Mouse (Mus musculus) hindbrain, embryonic 10.5 days (tissue): ENCODE data around the gene Dennd1b. TPM values are rescaled to one million over a fixed set of nuclear protein-coding genes. Genes with fewer than 3 reads are reported as not detected.

Experiments used
- DNase-seq: peaks from one replicate; pipeline ENCODE4 v3.0.0-alpha.2; 2017; ENCODE audit warnings: low spot score
- H3K27ac ChIP-seq: fragments of 300-500 bp; sonication (generic); 2 replicates; pipeline ENCODE4 v1.5.1; 2016; ENCODE audit warnings: mild to moderate bottlenecking, moderate library complexity
- H3K27me3 ChIP-seq: fragments of 300-500 bp; sonication (generic); 2 replicates; pipeline ENCODE4 v1.6.1; 2016; ENCODE audit warnings: mild to moderate bottlenecking; ENCODE audit not compliant: poor library complexity, insufficient read depth, severe bottlenecking
- H3K36me3 ChIP-seq: fragments of 300-500 bp; sonication (generic); 2 replicates; pipeline ENCODE4 v1.6.1; 2016; ENCODE audit warnings: mild to moderate bottlenecking, moderate library complexity
- H3K4me1 ChIP-seq: fragments of 300-500 bp; sonication (generic); replicated peaks from 2 replicates; pipeline ENCODE4 v1.6.1; 2016; ENCODE audit warnings: mild to moderate bottlenecking
- H3K4me3 ChIP-seq: fragments of 300-500 bp; sonication (generic); 2 replicates; pipeline ENCODE4 v1.5.1; 2016; ENCODE audit warnings: mild to moderate bottlenecking, moderate library complexity
- H3K9me3 ChIP-seq: fragments of 300-500 bp; sonication (generic); 2 replicates; pipeline ENCODE4 v1.6.1; 2016; ENCODE audit warnings: mild to moderate bottlenecking, moderate library complexity
- WGBS: fragments of 180-500 bp; shearing (Covaris S2); methylation state at CpG from one replicate; pipeline ENCODE4 v1.1.7; 2016; 5-methylcytosine and 5-hydroxymethylcytosine counted together
- polyA plus RNA-seq: library from polyadenylated mRNA; unstranded; fragments of >200 nt; fragmentation: Nextera tagmentation; extraction: Ambion mirVana; gene quantifications from 2 replicates; pipeline ENCODE4 v1.2.1, GENCODE M21; 2016

The Dennd1b gene
- polyA plus RNA-seq, 1 experiment from 2014 or later = 9.2 TPM

DNA sequence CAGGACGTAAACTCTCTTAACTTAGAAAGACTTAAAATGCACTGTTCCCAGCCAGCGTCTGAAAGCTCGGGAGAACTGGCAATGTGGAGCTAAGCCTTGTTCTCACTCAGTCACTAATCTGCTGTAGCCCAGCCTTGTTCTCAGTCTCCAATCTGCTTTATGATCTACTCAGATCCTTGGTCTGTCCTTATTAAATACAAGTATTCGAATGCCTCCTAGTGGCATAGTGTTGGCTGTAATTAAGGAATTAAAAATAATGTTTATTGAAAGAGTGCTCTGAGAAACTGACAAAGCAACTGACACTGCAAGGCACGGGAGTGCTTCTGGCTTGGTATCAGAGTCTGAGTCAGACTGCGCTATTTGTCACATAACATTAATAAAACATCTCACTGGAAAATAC is 116.3 kb downstream of the Dennd1b start:
- Histone ChIP-seq H3K27me3 (no peaks in the 10 kb centered on the region), H3K4me3 (no peak overlapping the region), H3K36me3 (no peaks in the 10 kb centered on the region), H3K4me1 (no peaks in the 10 kb centered on the region), H3K27ac (no peak overlapping the region), H3K9me3 (no peaks in the 10 kb centered on the region)
- no peak for DNase-seq
- 89% methylated on average over 6 of the region's 6 CpGs for WGBS

DNA sequence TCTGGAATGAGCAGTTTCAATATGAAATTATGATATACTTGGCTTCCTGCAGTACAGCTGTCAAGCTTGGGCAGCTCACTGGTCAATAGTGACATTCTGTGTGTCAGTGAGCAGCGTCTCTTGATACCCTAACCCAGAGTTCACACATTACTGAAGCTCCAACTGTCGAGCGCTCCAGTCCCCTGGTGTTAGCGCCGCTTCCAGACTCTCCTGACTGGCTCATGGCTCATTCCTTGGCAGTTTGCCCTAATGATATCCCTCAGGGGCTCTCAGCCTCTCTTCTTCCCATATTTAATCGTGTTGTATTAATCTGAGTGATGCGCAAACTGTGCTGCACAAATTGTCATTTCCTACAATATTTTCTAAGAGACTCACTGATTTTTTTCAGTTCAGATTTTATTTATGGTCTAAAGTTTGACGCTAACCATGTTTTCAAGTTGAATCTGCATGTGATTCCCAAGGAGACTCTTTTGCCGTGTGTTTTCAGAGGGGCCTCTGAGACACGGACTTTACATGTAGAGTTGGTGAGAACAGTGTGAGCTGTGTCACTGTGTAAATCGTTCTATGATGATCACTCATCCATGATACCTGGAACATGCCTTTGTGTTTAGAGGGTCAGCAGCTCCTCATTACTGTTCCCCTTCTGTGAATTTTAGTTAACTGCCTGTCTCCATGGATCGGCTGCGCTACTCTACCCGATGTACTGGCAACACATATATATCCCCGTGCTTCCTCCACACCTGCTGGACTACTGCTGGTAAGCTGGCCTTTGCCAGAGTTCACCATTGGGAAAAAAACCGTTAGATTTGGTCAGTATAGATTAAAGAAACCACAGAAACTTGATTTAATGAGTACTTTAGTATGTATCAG is 117.5 kb downstream of the Dennd1b start:
- no peak overlapping the region for H3K4me3 ChIP-seq
- H3K27ac ChIP-seq = no peak overlapping the region
- DNase-seq = peak; percentile 7
- no peaks in the 10 kb centered on the region for H3K27me3 ChIP-seq
- H3K4me1 ChIP-seq = no peaks in the 10 kb centered on the region
- H3K36me3 ChIP-seq = no peaks in the 10 kb centered on the region
- H3K9me3 ChIP-seq = no peaks in the 10 kb centered on the region
- 80% methylated on average over 16 of the region's 16 CpGs for WGBS

DNA sequence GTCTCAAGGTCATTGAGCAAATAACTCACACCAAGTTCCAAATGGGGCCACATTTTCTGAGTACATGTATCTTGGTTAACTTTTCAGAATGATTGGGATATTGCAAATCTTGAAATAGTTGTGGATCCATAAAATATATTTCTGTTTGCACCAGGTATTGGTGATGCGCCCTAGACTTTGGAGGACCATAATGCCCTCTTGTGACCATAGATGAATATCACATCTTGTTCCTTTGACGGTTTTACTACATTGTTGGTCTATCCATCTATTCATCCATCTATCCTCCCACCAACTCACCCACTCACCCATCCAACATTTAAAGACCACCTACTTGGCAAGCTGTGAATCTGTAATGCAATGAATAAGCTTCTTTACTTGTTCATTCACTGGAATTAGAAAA is 120.1 kb downstream of the Dennd1b start:
- no peaks in the 10 kb centered on the region for H3K27me3 ChIP-seq
- H3K27ac ChIP-seq = no peak overlapping the region
- H3K36me3 ChIP-seq = no peaks in the 10 kb centered on the region
- H3K9me3 ChIP-seq = no peaks in the 10 kb centered on the region
- H3K4me3 ChIP-seq = no peak overlapping the region
- no peak for DNase-seq
- no peaks in the 10 kb centered on the region for H3K4me1 ChIP-seq
- 68% methylated on average over 2 of the region's 2 CpGs for WGBS

DNA sequence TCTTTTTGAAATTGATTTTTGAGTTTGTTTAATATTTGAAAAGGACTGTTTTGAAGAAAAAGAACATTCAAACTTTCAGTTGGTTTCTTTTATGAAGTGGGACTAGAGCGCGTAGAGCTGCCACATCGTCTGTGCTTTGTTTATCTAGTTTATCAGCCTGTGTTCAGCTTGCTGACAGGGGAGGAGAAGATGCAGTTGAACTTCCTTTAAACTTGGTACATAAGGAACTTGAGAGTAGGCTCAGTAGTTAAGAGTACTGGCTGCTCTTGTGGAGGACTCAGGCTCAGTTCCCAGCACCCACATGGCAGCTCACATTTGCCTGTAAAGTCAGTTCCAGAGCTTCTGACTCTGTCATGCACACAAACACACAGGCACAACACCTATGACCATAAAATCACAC is 124.3 kb downstream of the Dennd1b start:
- H3K4me1 ChIP-seq = no peaks in the 10 kb centered on the region
- no peaks in the 10 kb centered on the region for H3K27me3 ChIP-seq
- WGBS = 96% methylated on average over 3 of the region's 3 CpGs
- no peak overlapping the region for H3K27ac ChIP-seq
- no peak for DNase-seq
- H3K9me3 ChIP-seq = no peaks in the 10 kb centered on the region
- no peaks in the 10 kb centered on the region for H3K36me3 ChIP-seq
- no peak overlapping the region for H3K4me3 ChIP-seq

DNA sequence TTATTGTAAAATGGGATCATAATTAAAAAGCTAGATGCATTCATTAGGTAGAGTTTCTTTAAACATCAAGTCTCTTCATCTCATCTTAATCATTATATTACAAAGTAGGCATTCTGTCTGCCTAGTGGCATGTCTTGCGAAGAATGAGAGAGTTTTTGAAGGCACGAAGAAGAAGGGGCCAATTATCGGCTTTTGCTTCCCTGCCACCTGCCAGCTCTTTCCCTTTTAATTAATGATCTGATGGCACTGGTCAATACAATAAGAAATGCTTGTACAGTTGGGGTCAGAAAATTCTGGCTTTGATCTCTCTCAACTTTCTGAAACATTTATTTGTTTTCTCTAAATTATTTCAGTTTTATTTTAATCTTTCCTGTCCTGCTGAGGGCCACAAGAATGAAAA is 127.5 kb downstream of the Dennd1b start:
- H3K4me3 ChIP-seq = no peak overlapping the region
- no peak overlapping the region for H3K27ac ChIP-seq
- H3K4me1 ChIP-seq = no peaks in the 10 kb centered on the region
- DNase-seq = no peak
- no peaks in the 10 kb centered on the region for H3K27me3 ChIP-seq
- WGBS = 83% methylated on average over 3 of the region's 3 CpGs
- no peaks in the 10 kb centered on the region for H3K9me3 ChIP-seq
- H3K36me3 ChIP-seq = no peaks in the 10 kb centered on the region

DNA sequence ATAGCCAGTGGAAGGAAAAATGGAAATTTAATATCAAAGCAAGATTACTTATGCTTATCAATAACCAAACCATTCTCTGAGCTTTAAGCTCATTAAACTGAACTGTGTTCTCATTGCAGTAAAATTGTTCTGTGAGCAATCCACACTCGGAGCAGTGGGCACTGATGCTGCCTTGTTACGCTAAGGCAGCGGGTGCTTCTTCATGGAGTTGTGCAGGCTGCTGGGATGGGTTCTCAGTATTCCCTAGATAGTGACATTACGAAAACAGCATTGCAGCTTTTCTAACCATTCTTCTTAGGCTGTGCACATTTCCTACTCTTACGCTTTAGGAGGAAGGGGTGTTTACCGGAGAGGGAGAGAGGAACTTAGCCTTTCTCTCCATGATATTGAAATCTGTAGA is 128.5 kb downstream of the Dennd1b start:
- no peak for DNase-seq
- no peak overlapping the region for H3K27ac ChIP-seq

DNA sequence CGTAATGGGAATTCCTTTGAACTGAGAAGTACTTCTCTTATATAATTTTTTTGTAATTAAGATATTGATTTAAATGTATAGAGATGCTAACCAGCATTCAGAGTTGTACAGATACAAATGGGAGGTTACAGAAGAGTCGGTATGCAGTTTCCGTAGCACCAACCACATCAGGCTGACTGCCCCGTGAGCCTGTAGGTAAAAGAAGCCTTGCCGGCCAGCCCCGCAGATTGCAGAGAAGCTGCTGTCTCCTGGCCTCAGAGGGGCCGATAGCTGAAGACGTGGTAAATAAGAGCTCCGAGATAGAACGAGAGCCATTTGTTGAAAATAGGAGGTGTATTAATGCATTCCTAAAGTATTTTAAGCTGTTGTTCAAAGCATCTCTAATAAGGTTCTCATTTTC is 128.9 kb downstream of the Dennd1b start:
- Histone ChIP-seq H3K27ac (no peak overlapping the region), H3K4me1 (no peaks in the 10 kb centered on the region), H3K4me3 (no peak overlapping the region), H3K9me3 (no peaks in the 10 kb centered on the region), H3K36me3 (no peaks in the 10 kb centered on the region), H3K27me3 (no peaks in the 10 kb centered on the region)
- 79% methylated on average over 10 of the region's 10 CpGs for WGBS
- no peak for DNase-seq

More for the DNA sequence above, 128.5 kb downstream of the Dennd1b start:
- Histone ChIP-seq H3K4me3 (no peak overlapping the region), H3K36me3 (no peaks in the 10 kb centered on the region), H3K9me3 (no peaks in the 10 kb centered on the region), H3K4me1 (no peaks in the 10 kb centered on the region), H3K27me3 (no peaks in the 10 kb centered on the region)
- WGBS = 90% methylated on average over 6 of the region's 6 CpGs

DNA sequence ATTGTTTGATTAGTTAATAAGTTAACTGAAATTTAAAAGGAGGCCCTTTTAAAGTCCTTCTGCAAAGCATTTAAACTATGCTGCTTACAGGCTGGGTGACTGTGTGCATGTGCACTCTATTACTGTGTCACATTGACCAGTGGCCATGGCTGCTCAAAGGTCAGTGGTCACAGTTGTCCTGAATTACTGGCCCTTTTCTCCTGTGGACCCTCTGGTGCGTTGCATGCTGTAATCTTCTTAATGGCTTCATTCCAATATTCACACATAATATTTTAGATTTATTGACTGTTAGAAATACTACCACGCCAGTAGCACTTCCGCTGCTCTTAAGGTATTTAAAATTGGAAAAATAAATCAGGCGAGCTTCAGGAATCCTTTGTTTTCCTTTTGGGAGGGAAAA is 129.5 kb downstream of the Dennd1b start:
- H3K27ac ChIP-seq = no peak overlapping the region
- H3K36me3 ChIP-seq = no peaks in the 10 kb centered on the region
- H3K4me1 ChIP-seq = no peaks in the 10 kb centered on the region
- WGBS = 73% methylated on average over 4 of the region's 4 CpGs
- no peaks in the 10 kb centered on the region for H3K9me3 ChIP-seq
- no peak for DNase-seq
- no peaks in the 10 kb centered on the region for H3K27me3 ChIP-seq
- H3K4me3 ChIP-seq = no peak overlapping the region

DNA sequence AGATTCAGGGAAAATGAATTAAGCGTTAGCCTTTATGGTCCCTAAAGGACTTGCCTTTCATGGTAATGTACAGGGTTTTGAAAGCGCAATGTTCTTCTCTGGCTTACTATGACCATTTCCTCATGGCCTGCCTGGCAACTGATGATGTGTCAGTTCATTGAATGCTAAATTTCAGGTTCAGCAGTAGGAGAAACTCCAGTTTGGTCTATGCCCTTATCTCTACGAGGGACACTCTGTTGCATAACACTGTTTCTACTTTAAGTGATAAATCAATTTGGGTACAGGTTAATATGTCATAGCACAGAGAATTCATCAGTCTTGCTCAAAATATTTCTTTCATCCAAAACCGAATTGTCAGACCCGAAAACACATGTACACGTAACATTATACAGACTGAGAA is 133.1 kb downstream of the Dennd1b start:
- no peaks in the 10 kb centered on the region for H3K9me3 ChIP-seq
- no peaks in the 10 kb centered on the region for H3K36me3 ChIP-seq
- WGBS = 91% methylated on average over 6 of the region's 6 CpGs
- no peak for DNase-seq
- no peak overlapping the region for H3K4me3 ChIP-seq
- no peak overlapping the region for H3K27ac ChIP-seq
- H3K4me1 ChIP-seq = no peaks in the 10 kb centered on the region
- H3K27me3 ChIP-seq = no peaks in the 10 kb centered on the region

DNA sequence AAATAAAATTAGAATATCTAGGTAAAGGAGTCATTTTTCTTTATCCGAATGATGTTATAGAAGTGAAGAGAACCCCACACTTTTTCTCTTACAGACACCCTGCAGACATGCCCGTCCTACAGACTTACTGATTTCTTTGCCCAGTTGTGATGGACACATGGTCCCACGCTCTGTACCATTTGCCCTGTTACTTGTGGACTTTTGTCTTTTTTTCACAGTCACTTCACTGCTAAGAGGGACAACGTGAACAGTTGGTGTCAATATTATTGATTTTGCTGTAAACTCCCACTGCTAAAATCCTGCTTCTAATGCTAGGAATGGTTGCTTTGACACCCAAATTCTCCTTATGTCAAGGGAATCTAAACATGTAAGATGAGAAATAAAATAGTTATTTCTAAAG is 134.9 kb downstream of the Dennd1b start:
- DNase-seq = no peak
- Histone ChIP-seq H3K27me3 (no peaks in the 10 kb centered on the region), H3K4me1 (no peaks in the 10 kb centered on the region), H3K36me3 (peaks cover 12% of the 10 kb centered on the region), H3K4me3 (no peak overlapping the region), H3K27ac (no peak overlapping the region), H3K9me3 (no peaks in the 10 kb centered on the region)
- 86% methylated on average over 4 of the region's 4 CpGs for WGBS

DNA sequence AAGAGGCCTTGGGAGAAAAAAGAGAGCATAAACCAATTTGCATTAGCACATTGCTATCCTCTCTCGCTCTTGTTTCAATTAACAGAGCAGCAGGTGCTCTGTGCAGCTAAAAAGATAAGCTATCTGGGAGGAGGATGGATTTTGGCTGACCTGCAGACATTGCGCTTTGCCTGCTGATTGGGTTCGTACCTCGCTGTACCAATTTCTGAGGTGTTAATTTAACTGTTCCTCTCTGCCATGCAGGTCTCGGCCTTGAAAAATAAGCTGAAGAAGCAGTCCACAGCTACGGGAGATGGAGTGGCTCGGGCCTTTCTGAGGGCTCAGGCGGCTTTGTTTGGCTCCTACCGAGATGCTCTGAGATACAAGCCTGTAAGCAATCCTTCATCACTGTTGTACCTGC is 138.5 kb downstream of the Dennd1b start:
- Histone ChIP-seq H3K4me3 (no peak overlapping the region), H3K4me1 (no peaks in the 10 kb centered on the region), H3K36me3 (peaks cover 31% of the 10 kb centered on the region), H3K27me3 (no peaks in the 10 kb centered on the region), H3K9me3 (no peaks in the 10 kb centered on the region), H3K27ac (no peak overlapping the region)
- 84% methylated on average over 9 of the region's 9 CpGs for WGBS
- no peak for DNase-seq

DNA sequence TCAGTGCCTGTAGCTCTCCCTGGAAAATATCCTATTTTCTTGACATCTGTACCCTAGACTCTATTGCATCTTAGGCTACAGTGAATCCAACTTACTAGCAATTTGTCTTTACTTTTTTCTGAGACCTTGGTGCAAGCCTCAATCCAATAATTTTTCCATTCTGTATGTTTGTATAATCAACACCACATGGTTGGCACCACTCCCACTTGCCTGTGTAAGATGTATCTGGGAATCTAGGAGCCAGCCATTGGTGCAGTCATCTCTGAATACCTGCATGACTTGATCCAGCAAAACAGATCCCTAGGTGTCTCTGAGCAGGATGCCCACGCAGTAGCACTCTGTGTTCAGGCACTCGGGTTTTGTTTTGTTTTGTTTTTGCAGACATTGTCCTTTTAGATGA is 145.0 kb downstream of the Dennd1b start:
- Histone ChIP-seq H3K27me3 (no peaks in the 10 kb centered on the region), H3K36me3 (peaks cover 17% of the 10 kb centered on the region), H3K4me3 (no peak overlapping the region), H3K9me3 (no peaks in the 10 kb centered on the region), H3K27ac (no peak overlapping the region), H3K4me1 (no peaks in the 10 kb centered on the region)
- DNase-seq = no peak
- WGBS = 88% methylated on average over 2 of the region's 2 CpGs

DNA sequence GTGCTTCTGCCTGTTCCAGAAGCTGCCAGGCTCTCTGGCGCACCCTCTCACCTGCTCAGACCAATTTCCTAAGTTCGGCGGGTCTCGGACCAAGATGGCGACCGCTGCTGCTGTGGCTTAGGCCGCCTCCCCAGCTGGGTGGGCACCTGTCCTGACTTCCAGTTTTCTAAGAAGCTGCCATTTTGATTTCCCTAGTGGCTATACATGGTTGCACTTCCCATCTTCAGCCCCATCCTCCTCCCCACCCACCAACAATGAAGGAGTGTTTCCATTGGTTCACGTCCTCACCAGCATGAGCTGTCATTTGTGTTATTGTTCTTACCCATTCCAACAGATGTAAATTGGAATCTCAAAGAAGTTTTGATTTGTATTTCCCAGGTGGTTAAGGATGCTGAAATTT is 159.4 kb downstream of the Dennd1b start:
- H3K9me3 ChIP-seq = peaks cover 2% of the 10 kb centered on the region; the same call in 1 of the 2 replicates
- WGBS = 98% methylated on average over 8 of the region's 8 CpGs

DNA sequence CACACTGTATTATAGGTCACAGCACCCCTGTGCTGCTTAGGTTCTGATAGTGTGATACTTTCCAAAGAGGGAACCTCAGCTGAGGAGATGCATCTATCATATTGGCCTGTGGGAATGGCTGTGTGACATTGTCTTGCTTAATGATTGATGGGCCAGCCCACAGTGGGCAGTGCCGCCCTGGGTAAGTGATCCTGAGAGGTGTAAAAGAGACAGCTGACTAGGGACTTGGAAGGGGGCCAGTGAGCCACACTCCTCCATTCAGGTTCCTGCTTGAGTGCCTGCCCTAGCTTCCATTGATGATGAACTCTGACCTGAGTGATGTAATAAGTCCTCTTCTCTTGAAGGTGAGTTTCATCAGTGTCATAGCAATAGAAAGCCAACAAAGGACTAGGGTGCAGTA is 176.4 kb downstream of the Dennd1b start:
- H3K27ac ChIP-seq = no peak overlapping the region
- peaks cover 9% of the 10 kb centered on the region for H3K36me3 ChIP-seq
- no peak for DNase-seq
- no peak overlapping the region for H3K4me3 ChIP-seq
- H3K4me1 ChIP-seq = no peaks in the 10 kb centered on the region
- 68% methylated on average over 1 of the region's 1 CpGs for WGBS
- H3K9me3 ChIP-seq = no peaks in the 10 kb centered on the region
- no peaks in the 10 kb centered on the region for H3K27me3 ChIP-seq

More for the DNA sequence above, 159.4 kb downstream of the Dennd1b start:
- H3K36me3 ChIP-seq = peaks cover 4% of the 10 kb centered on the region; the same call in 1 of the 2 replicates
- no peaks in the 10 kb centered on the region for H3K27me3 ChIP-seq
- no peak overlapping the region for H3K27ac ChIP-seq
- no peak for DNase-seq
- no peak overlapping the region for H3K4me3 ChIP-seq
- no peaks in the 10 kb centered on the region for H3K4me1 ChIP-seq
